Mouse (Mus musculus) left cerebral cortex, postnatal 4 days (tissue): Measurements from ENCODE around the gene Ypel3. TPM values are rescaled to one million over a fixed set of nuclear protein-coding genes. Genes with fewer than 3 reads are reported as not detected.
A peak's percentile ranks its signal among the peaks of the same experiment; 100 is the strongest.

Source experiments
- DNase-seq: peaks from one replicate; pipeline ENCODE4 v3.0.0-alpha.2; 2022
- intact Hi-C: fragments of 180-260 bp; cut with DNase I; formaldehyde crosslinking; loops from one replicate; pipeline ENCODE4 v1.15.1; 2025
- total RNA-seq, 2 experiments: library from RNA; stranded (reverse); gene quantifications; 2 replicates each; pipeline ENCODE4 v1.2.3; 2021

Gene Ypel3
- total RNA-seq, 2 experiments from 2014 or later: 110 to 113 TPM

- intact Hi-C loops: no loop called here
- no peak for DNase-seq
These were observed 30.2 kb downstream of the Ypel3 start for GRCm38 (mm10) chr7:126806956-126807355.

GRCm38 (mm10) chr7:126807405-126807804 is 30.6 kb downstream of the Ypel3 start:
- intact Hi-C loops: no loop called here
- no peak for DNase-seq

GRCm38 (mm10) chr7:126808703-126809455 is 32.1 kb downstream of the Ypel3 start:
- intact Hi-C loops: no loop called here
- DNase-seq: peak; percentile 90

GRCm38 (mm10) chr7:126809723-126810369 is 33.1 kb downstream of the Ypel3 start:
- no peak for DNase-seq
- intact Hi-C loops: no loop called here

GRCm38 (mm10) chr7:126815726-126816222 is 39.0 kb downstream of the Ypel3 start:
- no peak for DNase-seq
- intact Hi-C loops: no loop called here

GRCm38 (mm10) chr7:126816494-126816893 is 39.7 kb downstream of the Ypel3 start:
- no peak for DNase-seq
- intact Hi-C loops: no loop called here

- intact Hi-C loops: no loop called here
- DNase-seq: no peak
These were observed 40.8 kb downstream of the Ypel3 start for GRCm38 (mm10) chr7:126817595-126817994.

- intact Hi-C loops: no loop called here
- no peak for DNase-seq
These were observed 42.1 kb downstream of the Ypel3 start for GRCm38 (mm10) chr7:126818818-126819217.

- intact Hi-C loops: loop anchor here (5.0 kb wide), 1 partner anchor 150 kb away; no protein-coding TSS in a partner anchor
- peak; percentile 86 for DNase-seq
These were observed 45.2 kb downstream of the Ypel3 start for GRCm38 (mm10) chr7:126821835-126822511.

- DNase-seq: no peak
- intact Hi-C loops: loop anchor here (5.0 kb wide), 1 partner anchor 150 kb away; no protein-coding TSS in a partner anchor
These were observed 46.0 kb downstream of the Ypel3 start for GRCm38 (mm10) chr7:126822741-126823140.

- DNase-seq: peak; percentile 81
- intact Hi-C loops: loop anchor here (5.0 kb wide), 1 partner anchor 149 kb away; no protein-coding TSS in a partner anchor
These were observed 46.5 kb downstream of the Ypel3 start for GRCm38 (mm10) chr7:126823202-126823711.

- no peak for DNase-seq
- intact Hi-C loops: loop anchor here (5.0 kb wide), 1 partner anchor 148 kb away; no protein-coding TSS in a partner anchor
These were observed 47.2 kb downstream of the Ypel3 start for GRCm38 (mm10) chr7:126823940-126824339.

GRCm38 (mm10) chr7:126825403-126825802 is 48.6 kb downstream of the Ypel3 start:
- intact Hi-C loops: loop anchor here (5.0 kb wide), 1 partner anchor 287 kb away; no protein-coding TSS in a partner anchor
- no peak for DNase-seq

GRCm38 (mm10) chr7:126825952-126826351 is 49.2 kb downstream of the Ypel3 start:
- intact Hi-C loops: loop anchor here (5.0 kb wide), 1 partner anchor 286 kb away; no protein-coding TSS in a partner anchor
- DNase-seq: no peak

Other genes with a start within 250 kb of the Ypel3 start
- gene Eif3c, start 210.5 kb upstream of the Ypel3 start, total RNA-seq: 100 to 1,000 TPM; 212 to 226 TPM
- under 1 TPM; 0.30 to 0.58 TPM for gene Apobr, start 192.0 kb upstream of the Ypel3 start, total RNA-seq
- 10 to 100 TPM; 26.5 to 32.0 TPM for gene Cln3, start 191.1 kb upstream of the Ypel3 start, total RNA-seq
- gene Il27, start 182.0 kb upstream of the Ypel3 start, total RNA-seq: not detected
- 1 to 10 TPM; 6.6 to 7.0 TPM for gene Nupr1, start 146.1 kb upstream of the Ypel3 start, total RNA-seq
- gene Sgf29, start 127.6 kb upstream of the Ypel3 start, total RNA-seq: 10 to 100 TPM; 49.9 to 53.0 TPM
- gene Sult1a1, start 100.5 kb upstream of the Ypel3 start, total RNA-seq: 1 to 10 TPM; 2.9 to 3.1 TPM
- gene Bola2, start 81.6 kb upstream of the Ypel3 start, total RNA-seq: 100 to 1,000 TPM; 107 to 115 TPM
- 10 to 100 TPM; 25.4 to 26.5 TPM for gene Slx1b, start 81.2 kb upstream of the Ypel3 start, total RNA-seq
- gene Coro1a, start 69.2 kb upstream of the Ypel3 start, total RNA-seq: 100 to 1,000 TPM; 137 to 143 TPM
- 100 to 1,000 TPM; 196 to 202 TPM for gene Mapk3, start 17.4 kb upstream of the Ypel3 start, total RNA-seq
- 1 to 10 TPM; 5.2 to 5.5 TPM for gene Gdpd3, start 10.6 kb upstream of the Ypel3 start, total RNA-seq
- gene Tbx6, start 4.5 kb downstream of the Ypel3 start, total RNA-seq: under 1 TPM; 0.40 to 0.58 TPM
- 10 to 100 TPM; 71.1 to 79.7 TPM for gene Ppp4c, start 15.5 kb downstream of the Ypel3 start, total RNA-seq
- gene Fam57b, start 20.7 kb downstream of the Ypel3 start, total RNA-seq: 100 to 1,000 TPM; 165 to 167 TPM
- not detected for gene 4930451I11Rik, start 54.7 kb downstream of the Ypel3 start, total RNA-seq
- 10 to 100 TPM; 74.3 to 84.4 TPM for gene Doc2a, start 70.5 kb downstream of the Ypel3 start, total RNA-seq
- gene Hirip3, start 85.0 kb downstream of the Ypel3 start, total RNA-seq: 10 to 100 TPM; 31.5 to 41.2 TPM
- gene Ino80e, start 85.4 kb downstream of the Ypel3 start, total RNA-seq: 10 to 100 TPM; 61.7 to 65.2 TPM
- gene Taok2, start 107.7 kb downstream of the Ypel3 start, total RNA-seq: 100 to 1,000 TPM; 158 to 165 TPM
- gene Tmem219, start 146.0 kb downstream of the Ypel3 start, total RNA-seq: 10 to 100 TPM; 19.4 to 20.8 TPM
- 100 to 1,000 TPM; 151 to 167 TPM for gene Kctd13, start 151.9 kb downstream of the Ypel3 start, total RNA-seq
- gene Asphd1, start 172.6 kb downstream of the Ypel3 start, total RNA-seq: 10 to 100 TPM; 26.5 to 31.9 TPM
- 100 to 1,000 TPM; 214 to 235 TPM for gene Sez6l2, start 173.6 kb downstream of the Ypel3 start, total RNA-seq
- 100 to 1,000 TPM in 1 of 2 experiments, 10 to 100 TPM in 1; 92.7 to 104 TPM for gene Cdipt, start 199.0 kb downstream of the Ypel3 start, total RNA-seq
- gene Cdiptos, start 199.1 kb downstream of the Ypel3 start, total RNA-seq: not detected
- 1 to 10 TPM; 5.4 to 6.0 TPM for gene Mvp, start 237.7 kb downstream of the Ypel3 start, total RNA-seq
- gene Pagr1b, start 239.5 kb downstream of the Ypel3 start, total RNA-seq: 1 to 10 TPM in 1 of 2 experiments, not detected in 1; 1.6 TPM
- gene Pagr1a, start 240.4 kb downstream of the Ypel3 start, total RNA-seq: 10 to 100 TPM; 10.2 to 15.4 TPM
- gene Gm42742, start 244.1 kb downstream of the Ypel3 start, total RNA-seq: 10 to 100 TPM; 36.7 to 48.6 TPM
- gene Prrt2, start 244.3 kb downstream of the Ypel3 start, total RNA-seq: 100 to 1,000 TPM; 132 to 136 TPM